Mouse (Mus musculus) ES-Bruce4 (cell line): ENCODE results near the gene Nifk. TPM values are rescaled to one million over a fixed set of nuclear protein-coding genes. Genes with fewer than 3 reads are reported as not detected.

ENCODE experiments used
- H3K27ac ChIP-seq: 2 replicates; pipeline ENCODE4 v1.5.1; 2012; ENCODE audit warnings: low read length, inconsistent platforms; ENCODE audit not compliant: insufficient read depth
- H3K27me3 ChIP-seq: 2 replicates; pipeline ENCODE4 v1.6.1; 2012; ENCODE audit warnings: mild to moderate bottlenecking, low read length, inconsistent platforms; ENCODE audit not compliant: control insufficient read depth, poor library complexity, insufficient read depth, severe bottlenecking
- H3K36me3 ChIP-seq: 2 replicates; pipeline ENCODE4 v1.6.1; 2012; ENCODE audit warnings: inconsistent platforms, mild to moderate bottlenecking, low read length, moderate library complexity; ENCODE audit not compliant: control insufficient read depth, poor library complexity, insufficient read depth, severe bottlenecking
- H3K4me1 ChIP-seq: one replicate; pipeline ENCODE4 v1.8.1; 2011; ENCODE audit warnings: low read length; ENCODE audit not compliant: control insufficient read depth, insufficient read depth
- H3K4me3 ChIP-seq: 2 replicates; pipeline ENCODE4 v1.5.1; 2011; ENCODE audit warnings: low read depth, mild to moderate bottlenecking, low read length
- H3K9ac ChIP-seq: 2 replicates; pipeline ENCODE4 v1.6.1; 2012; ENCODE audit warnings: low read depth, mild to moderate bottlenecking, inconsistent platforms; ENCODE audit not compliant: poor library complexity, severe bottlenecking
- H3K9me3 ChIP-seq: replicated peaks from 2 replicates; pipeline ENCODE4 v1.6.1; 2012; ENCODE audit warnings: mild to moderate bottlenecking, low read length, inconsistent platforms; ENCODE audit not compliant: control insufficient read depth, poor library complexity, insufficient read depth, severe bottlenecking
- CTCF ChIP-seq: IDR thresholded peaks from one replicate; pipeline ENCODE4 v1.8.1; 2011; ENCODE audit warnings: low read depth, low read length
- EP300 ChIP-seq: IDR thresholded peaks from 2 replicates; pipeline ENCODE4 v1.6.1; 2011; ENCODE audit warnings: low read depth, low read length; ENCODE audit not compliant: insufficient read depth
- POLR2A ChIP-seq: IDR thresholded peaks from one replicate; pipeline ENCODE4 v1.8.1; 2011; ENCODE audit warnings: low read length; ENCODE audit not compliant: insufficient read depth
- polyA plus RNA-seq: library from polyadenylated mRNA; stranded (reverse); fragments of >200 nt; gene quantifications from 2 replicates; pipeline ENCODE4 v1.2.4, GENCODE M21; 2011; ENCODE audit warnings: low read depth; ENCODE audit not compliant: missing spikeins, insufficient read depth, insufficient read length

Nifk gene
- polyA plus RNA-seq, 1 experiment = 99.7 TPM

- no peaks in the 10 kb centered on the region for H3K4me1 ChIP-seq
- H3K9me3 ChIP-seq = no peaks in the 10 kb centered on the region
- H3K36me3 ChIP-seq = no peaks in the 10 kb centered on the region
- no peak overlapping the region for H3K9ac ChIP-seq
- TF ChIP-seq POLR2A (no peak), CTCF (no peak), EP300 (no peak)
- no peak overlapping the region for H3K4me3 ChIP-seq
- H3K27me3 ChIP-seq = no peaks in the 10 kb centered on the region
- H3K27ac ChIP-seq = no peak overlapping the region
Measured at GRCm38 (mm10) chr1:118368721-118369461, 47.3 kb downstream of the Nifk start.

- no peaks in the 10 kb centered on the region for H3K4me1 ChIP-seq
- no peak for TF ChIP-seq EP300
- TF ChIP-seq POLR2A = no peak
- no peak for TF ChIP-seq CTCF
- H3K27me3 ChIP-seq = no peaks in the 10 kb centered on the region
- no peak overlapping the region for H3K9ac ChIP-seq
- H3K4me3 ChIP-seq = no peak overlapping the region
- no peaks in the 10 kb centered on the region for H3K36me3 ChIP-seq
- no peak overlapping the region for H3K27ac ChIP-seq
- H3K9me3 ChIP-seq = no peaks in the 10 kb centered on the region
Measured at GRCm38 (mm10) chr1:118377784-118378183, 56.1 kb downstream of the Nifk start.

- no peaks in the 10 kb centered on the region for H3K9me3 ChIP-seq
- TF ChIP-seq EP300 (no peak), CTCF (no peak), POLR2A (no peak)
- H3K4me1 ChIP-seq = no peaks in the 10 kb centered on the region
Measured at GRCm38 (mm10) chr1:118380105-118380786, 58.6 kb downstream of the Nifk start.

More at GRCm38 (mm10) chr1:118380105-118380786, 58.6 kb downstream of the Nifk start:
- no peak overlapping the region for H3K9ac ChIP-seq
- no peak overlapping the region for H3K27ac ChIP-seq
- H3K36me3 ChIP-seq = no peaks in the 10 kb centered on the region
- H3K27me3 ChIP-seq = no peaks in the 10 kb centered on the region
- no peak overlapping the region for H3K4me3 ChIP-seq

Other genes with a start within 250 kb of the Nifk start
- gene Gm29106, start 145.3 kb upstream of the Nifk start, polyA plus RNA-seq = not detected in 2 replicates
- 88.0 and 90.4 TPM in 2 replicates for gene Tsn, start 10.1 kb upstream of the Nifk start, polyA plus RNA-seq
- gene Clasp1, start 67.2 kb downstream of the Nifk start, polyA plus RNA-seq = 72.3 and 81.0 TPM in 2 replicates